Mouse (Mus musculus) embryonic fibroblast, embryonic 13.5 days (primary cell): ENCODE data around the gene Neo1.

Experiments used
- CTCF ChIP-seq: IDR thresholded peaks from 2 replicates; pipeline ENCODE4 v1.5.1; 2011; ENCODE audit warnings: mild to moderate bottlenecking, control low read depth, low read length, moderate library complexity, borderline replicate concordance; ENCODE audit not compliant: insufficient read depth
- POLR2A ChIP-seq: IDR thresholded peaks from 2 replicates; pipeline ENCODE4 v1.6.1; 2011; ENCODE audit warnings: low read depth, mild to moderate bottlenecking, control low read depth, low read length, moderate library complexity

GRCm38 (mm10) chr9:58879836-58880235 lies 156.4 kb downstream of the Neo1 start:
- no peak for TF ChIP-seq CTCF
- TF ChIP-seq POLR2A = no peak
